Mouse (Mus musculus): ENCODE results near the gene Pnma5.
"Not testable (repeated sequence)": the region's sequence is repeated elsewhere in the genome, so short reads cannot be mapped to it uniquely, and the experiment has no call there.

Pnma5 gene

DNA sequence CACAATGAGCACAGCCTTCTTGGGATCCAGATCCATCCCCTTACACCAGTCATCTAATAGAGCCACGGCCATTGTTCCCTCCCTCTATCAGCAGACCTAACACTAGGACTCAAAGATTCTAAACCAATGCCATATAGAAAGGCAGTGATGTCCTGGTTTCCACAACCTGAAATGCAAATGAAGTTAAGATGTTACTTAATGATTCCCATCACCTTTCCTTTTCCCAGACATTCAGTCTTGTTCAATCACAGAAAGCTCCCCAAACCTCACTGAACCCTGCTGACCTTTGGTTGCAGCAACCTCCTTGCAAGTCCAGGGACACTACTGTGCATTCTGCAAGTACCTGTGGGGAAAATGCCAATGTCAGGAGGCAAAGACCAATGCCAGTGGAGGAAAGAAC is at the start of gene Pnma5:
Pnma5 (minus strand) TSS at position 101 of the 400 bp plus-strand sequence.
- DNase-seq, result no peak

DNA sequence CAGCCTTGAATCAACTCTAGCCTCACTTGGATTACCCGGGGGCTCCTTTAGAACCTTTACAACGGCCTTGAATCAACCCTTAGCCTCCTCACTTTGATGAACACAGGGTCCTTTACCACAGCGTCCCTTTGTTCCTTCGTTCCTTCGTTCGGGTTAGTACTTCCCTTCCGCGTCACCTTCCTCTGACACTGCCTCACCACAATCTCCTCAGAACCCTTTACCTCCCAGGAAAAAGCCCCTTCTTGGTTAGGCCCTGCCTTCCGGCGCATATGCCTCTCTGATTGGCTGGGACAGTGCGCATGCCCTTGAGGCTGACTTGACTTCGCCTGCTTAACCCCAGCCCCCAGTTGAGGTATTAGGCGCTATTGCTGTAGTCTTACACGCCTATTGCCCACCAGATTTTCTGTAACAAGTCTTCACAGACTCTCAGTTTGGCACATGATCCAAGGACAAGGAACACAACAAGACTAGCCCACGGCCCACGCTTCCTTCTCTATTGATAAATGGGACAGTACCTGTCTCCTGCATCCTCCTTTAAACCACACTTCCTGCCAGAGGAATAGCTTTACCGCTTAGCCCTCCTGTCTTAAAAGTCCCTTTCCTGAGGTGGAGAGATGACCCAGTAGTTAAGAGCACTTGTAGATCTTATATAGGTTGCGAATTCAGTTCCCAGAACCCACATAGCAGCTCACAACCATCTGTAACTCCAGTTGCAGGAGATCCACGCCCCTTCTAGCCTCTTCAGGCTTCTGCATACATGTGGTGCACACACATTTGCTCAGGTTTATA is 45.6 kb upstream of the Pnma5 start, which contains the start of gene Xlr4a:
Xlr4a (minus strand) TSS at position 212 of the 789 bp plus-strand sequence.
- not testable (repeated sequence) for DNase-seq

DNA sequence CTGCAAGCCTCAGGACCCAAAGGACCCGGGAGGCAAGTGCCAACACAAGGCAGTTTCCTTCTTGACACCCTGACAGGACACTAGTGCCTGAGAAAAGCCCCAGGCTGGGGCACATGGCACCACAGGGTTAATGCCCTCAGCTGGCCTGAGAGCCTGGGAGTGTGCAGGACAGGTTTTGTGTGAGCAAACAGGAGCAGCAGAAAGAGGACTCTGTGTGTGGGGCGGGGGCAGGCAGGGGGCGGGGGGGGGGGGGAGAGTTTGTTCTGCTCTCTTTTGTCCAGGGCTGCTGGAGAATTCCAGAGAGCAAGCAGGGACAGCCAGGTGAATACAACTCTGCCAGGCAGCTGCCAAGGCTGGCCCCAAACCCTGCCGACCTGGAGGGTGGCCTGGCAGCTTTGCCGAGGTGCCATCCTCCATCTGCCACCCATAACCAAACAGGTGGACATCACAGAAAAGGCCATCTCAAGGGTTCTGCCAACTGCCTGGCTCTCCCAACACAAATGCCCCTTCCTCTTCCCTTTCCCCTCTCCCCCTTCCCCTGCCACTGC is 29.9 kb upstream of the Pnma5 start:
- DNase-seq, result not testable (repeated sequence)

DNA sequence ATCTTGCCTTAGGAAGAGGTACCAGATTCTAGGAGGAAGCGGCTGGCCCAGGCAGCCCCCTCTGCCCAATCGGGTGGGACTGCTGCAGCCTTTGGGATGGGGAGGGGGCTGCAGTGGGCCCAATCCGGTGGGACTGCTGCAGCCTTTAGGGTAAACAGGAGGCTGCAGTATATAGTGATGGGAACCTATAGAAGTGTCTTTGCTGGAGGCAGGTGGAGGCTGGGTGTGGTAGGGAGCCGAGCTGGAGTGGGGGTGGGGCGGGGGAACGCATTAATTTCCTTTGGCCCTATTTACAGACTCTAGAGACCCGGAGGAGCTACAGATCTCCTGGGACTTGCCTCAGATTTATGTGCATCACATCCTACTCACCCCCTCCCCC is 27.5 kb upstream of the Pnma5 start, which contains the start of gene Pnma3:
Pnma3 (plus strand) TSS at position 373 of the 379 bp plus-strand sequence.
- DNase-seq, result no peak

DNA sequence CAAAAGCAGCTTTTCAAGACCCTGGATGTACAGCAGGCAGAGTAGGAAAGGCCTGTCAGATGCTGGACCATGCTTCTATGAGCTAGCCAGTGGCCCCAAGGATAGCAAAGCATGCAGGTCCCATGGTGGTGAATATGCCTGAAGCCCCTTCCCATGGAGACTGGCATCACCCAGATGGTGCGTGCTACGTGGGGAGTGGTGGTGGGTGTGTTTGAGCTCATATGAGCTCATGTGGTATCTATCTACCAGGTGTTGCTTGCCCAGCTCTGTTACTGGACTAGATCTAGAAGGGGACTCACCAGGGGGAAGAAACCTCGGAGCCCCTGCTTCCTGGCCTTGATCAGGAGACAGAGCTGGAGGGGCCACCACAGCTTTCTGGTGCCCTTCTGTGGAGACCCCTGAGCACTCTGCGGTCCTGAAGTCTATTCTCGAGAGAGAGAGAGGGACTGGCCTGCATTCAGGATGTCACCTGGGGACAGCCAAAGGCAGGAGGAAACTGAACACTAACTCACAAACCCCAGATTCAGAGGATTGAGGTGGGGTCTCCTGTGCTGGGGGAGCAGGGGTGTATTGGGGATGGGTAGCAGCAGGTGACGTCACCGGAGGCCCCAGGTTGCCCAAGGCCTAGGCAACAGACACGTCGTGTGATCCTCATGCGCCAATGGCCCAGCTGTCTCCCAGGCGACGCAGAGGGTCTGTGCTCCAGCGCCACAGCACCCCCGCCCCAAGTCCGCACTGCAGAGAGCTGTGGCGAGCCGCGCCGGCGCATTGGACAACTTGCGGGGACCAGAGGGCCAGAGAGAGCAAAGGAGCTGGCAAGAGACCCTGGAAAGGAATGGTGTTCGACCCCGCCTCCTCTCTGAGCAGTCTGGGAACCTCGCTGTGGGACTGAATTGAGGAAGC is 26.9 kb upstream of the Pnma5 start:
- no peak for DNase-seq

DNA sequence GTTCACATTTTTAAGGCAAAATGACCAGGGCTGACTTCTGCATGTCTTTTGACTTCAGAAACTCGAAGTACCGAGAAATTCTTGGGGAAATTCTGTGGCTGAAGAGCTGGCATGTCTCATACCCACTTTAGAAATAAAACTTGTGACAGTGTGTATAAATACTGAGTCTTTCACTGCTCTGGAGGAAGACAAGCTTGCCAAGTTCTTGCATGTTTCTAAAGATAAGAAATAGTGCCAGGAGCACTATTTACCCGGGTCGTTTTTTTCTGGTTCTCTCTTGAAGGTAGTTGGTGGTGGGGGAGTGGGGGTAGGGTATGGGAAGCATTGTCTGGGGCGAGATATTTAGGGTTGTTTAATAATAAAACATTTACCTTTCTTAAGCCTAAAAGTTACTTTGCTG is 25.4 kb upstream of the Pnma5 start:
- DNase-seq, result no peak

DNA sequence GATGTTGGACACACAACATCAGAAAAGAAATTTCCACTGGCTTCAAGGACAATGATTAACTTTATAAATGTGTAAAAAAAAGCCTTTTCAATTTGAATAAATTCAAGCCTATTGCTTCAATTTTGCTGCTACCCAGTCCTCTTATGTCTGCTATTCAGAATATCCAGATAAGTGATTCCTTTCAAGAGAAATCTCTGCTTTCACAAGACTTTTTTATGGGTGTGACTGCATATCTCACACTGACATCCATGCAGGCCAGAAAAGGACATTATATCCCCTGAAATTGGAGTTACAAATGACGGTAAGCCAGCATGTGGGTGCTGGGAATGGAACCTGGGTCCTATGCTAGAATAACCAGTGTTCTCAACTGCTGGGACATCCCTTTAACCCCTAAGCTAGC is 24.6 kb upstream of the Pnma5 start:
- DNase-seq, result no peak

DNA sequence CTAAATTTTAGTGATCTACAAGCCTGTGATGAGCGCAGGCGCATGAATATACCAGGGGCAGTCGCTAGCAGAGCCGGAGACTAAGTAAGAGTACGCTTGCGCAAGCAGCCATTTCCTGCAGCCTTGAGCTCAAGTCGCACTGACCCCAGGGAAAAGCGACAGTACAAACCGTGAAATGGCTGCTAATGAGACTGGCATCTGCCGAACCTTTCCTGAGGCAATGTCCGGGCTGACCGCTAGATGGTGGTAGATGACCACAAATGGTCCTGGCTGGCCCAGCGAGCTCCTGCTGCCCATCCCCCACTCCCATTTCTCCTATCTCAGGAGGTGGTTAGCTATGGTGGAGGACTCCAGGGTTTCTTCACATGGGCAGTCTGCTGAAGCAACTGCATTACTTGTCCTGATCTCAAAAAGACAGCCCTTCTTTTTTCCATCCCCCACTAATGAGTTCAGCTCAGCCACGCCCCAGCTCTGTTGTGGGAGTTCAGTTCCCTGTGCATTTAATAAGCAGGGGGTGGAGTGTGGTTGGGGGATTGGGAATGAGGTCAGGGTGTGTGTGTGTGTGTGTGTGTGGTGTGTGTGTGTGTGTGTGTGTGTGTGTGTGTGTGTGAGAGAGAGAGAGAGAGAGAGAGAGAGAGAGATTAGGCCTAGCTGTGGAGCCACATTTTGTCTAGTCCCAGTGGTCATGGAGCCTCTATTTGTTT is 17.1 kb upstream of the Pnma5 start:
- peak; percentile 94 for DNase-seq

DNA sequence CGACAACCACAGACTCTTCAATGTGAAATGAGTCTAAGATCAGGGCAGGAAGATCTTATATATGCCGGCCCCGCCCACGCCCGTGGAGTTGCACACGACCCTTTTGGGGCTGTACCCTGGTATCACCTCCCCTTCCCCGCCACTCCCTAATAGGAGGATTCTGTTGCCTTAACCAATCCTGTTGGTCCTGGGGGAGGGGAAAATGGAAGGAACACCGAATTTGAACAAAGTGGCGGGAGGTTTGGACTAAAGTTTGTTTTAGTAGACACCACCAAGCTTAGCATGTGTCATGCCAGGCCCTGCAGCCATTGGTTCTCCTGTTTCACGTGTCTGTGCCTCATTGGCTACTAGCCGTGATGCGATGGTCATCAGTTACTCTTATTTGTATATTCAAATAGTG is 2.8 kb upstream of the Pnma5 start:
- DNase-seq, result no peak

DNA sequence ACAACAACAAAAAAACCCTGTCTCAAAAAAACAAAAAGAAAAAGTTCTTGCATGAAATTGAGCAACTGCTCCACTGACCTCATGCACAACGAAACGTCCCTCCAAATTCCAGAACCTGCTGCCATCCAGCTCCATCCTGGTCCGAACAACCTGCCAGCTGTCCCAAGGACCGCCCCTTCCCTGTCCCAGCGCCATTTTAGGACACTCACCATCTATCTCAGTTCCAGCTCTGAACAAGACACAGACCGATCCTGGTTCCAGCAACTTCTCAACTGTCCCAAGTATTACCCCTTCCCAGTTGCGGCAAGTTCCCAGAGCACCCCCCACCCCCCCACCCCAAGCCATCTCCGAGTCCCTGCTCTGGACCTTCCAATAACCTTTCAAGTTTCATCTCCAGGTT is 1.9 kb upstream of the Pnma5 start:
- DNase-seq, result no peak

DNA sequence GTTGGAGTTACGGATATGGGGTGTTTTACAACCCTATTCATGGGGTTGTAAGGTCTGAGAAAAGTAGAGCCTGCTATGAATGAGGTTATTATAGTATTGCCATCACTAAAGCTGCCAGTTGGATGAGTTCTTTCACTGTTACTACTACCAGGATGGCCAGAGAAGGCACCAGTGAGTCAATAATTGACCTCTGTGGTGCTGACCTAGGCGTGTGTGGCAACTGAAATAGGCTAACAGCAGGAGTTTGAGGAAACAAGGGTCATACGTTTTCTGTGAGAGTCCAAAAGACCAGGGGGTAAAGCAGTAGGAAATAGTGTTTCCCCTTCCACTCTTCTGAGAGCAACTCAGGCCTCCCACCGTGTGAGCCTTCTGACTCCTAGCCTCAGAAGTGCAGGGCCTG is 24.1 kb downstream of the Pnma5 start:
- no peak for DNase-seq

DNA sequence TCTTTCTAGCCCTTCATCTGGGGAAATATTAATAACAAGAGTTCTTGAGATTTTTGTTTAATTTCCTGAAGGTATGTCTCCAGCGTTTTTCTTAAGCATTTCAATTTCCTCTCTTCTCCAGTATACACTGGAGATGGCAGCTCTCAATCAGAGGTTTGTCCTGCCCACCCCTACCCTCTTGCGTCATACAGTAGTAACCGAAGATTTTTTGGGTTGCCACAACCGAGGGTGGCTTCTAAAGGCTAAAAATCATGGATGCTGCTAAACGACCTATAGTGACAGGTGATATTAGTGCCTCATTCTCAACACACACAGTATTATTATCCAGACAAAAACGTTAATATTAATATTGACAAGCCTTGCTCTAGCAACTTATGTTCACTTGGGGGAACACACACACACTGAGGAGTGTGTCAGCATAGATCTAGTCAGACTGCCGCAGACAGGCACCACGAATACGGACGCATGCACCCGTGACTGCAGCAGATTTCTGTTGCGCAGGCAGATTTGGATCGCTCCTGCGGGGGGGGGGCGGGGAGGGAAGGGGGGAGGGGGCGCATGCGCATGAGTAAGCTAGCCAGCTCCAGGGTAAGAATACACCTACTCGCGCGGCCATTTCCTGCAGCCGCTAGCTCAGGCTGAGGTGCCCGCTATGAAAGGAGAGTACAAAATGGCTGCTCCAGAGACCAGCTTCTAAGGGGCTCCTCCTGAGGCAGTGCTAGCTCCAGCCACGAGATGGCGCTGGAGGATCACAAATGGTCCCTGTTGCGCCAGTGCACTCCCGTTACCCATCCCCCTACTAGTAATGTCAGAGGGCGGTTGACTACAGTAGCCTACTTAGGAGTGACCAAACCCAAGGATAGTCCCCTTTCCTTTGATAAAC is 29.1 kb downstream of the Pnma5 start:
- peak; percentile 91 for DNase-seq

DNA sequence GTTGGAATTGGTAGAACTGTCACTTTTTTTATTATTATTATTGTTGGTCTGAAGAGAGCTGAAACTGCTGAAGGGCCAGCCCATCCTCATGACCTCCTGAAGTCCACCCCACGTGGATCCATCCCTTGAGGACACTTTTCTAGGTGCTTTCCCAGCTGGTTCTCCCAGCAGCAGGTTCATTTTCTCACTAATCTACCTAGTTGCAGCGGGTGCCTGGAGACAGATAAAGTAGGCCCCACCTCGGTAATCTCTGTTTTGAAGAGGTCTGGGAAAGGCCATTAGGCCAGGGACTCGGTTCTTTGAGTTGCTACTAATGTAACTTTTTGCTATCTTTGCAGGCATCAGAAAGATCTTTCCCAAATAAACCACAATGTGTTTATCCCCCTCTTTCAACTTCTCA is 31.2 kb downstream of the Pnma5 start:
- no peak for DNase-seq

DNA sequence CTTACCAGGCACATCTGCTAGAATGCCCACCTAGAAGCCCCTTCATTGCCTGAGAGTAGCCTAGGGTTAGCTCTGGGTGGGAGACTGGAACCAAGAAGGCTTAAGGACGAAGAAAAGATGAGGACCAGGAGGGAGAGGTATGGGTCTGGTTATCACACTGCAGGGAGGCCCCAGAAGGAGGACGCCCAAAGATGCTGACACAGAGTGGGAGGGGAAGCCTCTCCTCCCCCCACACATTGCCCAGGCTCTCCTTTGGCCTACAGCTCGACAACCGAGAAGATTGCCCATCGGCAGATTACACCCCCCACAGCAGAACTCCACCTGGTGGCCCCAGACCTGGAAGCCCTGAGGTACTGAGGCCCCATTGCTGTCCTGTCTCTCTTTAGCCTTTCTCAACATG is 33.8 kb downstream of the Pnma5 start:
- DNase-seq, result no peak

DNA sequence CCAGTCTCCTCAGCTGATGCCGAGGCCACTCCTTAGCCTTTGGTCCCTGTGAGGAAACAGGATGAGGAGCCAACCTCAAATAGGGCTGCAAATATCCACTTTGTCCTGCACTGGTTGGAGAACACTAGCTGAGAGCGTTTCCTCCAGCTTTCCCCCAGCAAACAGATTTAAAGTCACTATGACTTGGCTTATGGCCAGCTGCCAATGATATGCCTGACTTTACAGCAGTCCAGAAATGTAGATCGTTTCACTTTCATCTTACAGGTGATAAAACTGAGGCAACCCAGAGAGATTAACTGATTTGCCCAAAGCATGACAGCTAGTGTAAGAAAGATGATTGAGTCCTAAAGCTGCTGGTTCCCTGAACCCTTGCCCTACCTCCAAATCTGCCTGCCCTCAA is 41.4 kb downstream of the Pnma5 start:
- DNase-seq, result no peak

DNA sequence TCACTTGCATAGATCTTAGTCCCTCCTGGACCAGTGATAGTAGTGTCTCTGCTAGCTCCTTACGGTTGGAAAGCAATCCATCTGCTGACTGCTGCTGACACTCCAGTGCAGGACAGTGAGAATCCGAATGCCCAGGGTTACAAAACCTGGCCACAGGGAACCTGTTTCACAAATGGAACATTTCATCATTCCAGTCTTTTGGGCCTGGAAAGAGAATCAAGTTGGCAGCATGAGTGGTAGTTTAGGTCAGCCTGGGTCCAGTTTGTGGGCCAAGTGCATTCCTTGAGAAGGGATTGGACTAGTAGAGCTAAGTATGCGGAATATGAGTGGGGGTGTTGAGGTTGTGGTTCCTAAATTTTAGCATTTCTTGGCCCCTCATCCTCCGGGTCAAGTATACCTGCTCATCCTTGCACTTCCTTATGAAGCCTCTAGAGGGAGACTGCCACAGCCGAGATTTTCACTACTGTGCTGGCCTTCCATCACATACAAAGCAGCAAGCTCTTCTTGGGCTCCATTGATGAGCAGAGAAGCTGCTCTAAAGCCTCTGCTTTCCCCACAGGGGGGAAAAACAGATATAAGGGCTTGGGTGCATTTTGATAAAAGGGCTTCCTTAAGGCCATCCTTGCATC is 44.5 kb downstream of the Pnma5 start:
- DNase-seq, result no peak

DNA sequence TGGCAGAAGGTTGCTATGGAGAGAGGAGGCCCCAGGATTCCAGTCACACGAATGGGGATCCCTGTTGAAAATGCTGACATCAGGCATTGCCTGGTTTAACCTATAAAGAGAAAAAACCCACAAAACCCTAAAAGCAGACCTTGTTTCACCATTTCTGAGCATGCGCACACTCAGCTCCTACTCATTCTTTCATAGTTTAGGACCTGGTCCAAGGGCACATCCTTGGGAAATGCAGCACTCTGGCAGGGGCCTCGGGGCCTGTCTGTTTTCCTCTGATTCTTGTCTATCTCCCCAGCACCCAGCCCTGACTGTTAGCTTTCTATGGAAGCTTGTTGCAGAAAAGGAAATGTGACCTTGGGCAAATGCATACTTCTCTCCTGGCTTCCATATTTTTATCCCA is 46.3 kb downstream of the Pnma5 start:
- DNase-seq, result no peak

DNA sequence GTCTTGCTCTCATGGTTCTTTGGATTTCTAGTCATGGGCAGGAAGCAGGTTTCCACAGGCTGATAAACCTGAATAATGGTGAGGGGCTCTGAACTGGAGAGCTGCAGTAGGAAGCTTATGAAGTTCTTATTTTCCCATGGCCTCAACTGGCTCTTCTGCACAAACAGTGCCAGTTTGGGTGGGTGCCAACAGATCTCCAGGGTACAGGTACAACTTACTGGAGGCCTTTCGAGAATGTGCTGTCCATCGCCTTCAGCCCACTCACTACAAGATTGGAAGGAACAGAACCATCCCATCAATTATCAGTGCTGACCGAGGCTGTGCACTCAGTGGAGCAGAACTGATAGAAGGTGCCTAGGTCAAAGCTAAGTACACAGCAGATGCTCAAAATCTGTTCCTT is 48.5 kb downstream of the Pnma5 start:
- peak; percentile 16 for DNase-seq

DNA sequence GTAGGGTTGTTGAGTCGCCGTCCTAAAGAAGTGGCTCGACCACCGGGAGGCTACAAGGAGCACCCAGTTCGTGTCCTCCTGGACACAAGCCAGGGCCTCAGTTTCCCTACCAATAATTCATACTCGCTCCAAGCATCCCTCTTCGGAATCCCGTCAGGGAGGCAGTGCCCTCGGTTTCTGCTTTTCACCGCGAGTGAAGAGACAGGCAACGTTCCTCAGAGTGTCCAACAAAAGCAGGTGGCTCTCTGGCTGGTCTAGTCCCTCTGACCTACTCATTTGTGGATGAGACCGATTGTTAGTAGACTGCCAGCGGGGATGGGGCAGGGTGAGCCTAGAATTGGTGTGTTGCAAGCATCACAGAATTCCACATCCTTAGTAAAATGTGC is 49.4 kb downstream of the Pnma5 start:
- DNase-seq, result no peak

DNA sequence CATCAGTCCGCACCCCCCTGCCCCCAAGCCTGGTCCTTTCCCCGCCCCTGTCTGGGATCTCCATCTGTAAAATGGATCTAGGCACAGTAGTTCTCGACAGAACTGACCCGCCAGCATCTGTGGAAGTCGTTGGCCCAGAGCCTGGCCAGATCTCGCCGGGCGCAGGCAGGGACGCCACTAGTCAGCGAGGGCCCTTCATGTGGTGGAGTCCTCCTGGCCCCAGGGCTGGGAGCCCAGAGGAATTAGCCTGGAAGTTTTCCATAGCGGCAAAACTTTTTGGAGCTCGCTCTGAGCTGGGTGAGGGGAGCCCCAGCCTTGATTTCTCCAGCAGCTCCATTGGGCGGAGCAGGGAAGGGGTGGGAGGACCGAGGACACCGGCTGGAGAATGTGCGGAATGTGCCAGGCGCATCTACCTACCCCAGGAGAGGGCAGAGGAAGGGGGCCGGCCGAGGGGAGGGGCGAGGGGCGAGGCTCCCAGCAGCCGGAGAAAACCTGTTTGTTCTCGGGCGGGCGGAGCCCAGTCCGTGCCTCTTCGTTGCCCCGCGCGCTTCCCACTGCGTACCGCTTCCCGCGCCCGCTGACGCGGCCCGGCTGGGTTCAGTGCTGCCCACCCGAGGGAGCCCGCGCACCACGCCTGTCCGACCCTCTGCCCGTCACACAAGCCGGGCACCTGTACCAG is 49.9 kb downstream of the Pnma5 start, which contains the start of gene Zfp185:
Zfp185 (plus strand) TSS at position 499 of the 679 bp plus-strand sequence.
- DNase-seq, result peak; percentile 72

DNA sequence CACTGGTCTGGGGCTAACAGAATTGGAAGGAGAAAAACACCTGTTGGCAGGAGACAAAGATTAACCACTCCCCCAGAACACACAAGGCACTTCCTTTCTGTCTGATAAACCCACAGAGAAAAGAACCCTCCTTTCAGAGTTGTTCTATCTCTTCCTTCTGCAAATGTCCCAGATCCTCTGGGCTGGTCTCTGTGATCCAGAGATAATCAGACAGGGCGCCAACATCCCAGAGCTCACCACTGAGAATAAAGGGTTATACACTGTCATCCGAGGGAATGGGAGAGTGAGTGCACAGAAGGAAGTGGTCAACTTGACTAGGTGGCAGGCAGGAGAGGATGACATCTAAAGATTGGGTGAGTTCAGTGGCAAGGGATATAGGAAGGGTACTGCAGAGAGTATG is 51.3 kb downstream of the Pnma5 start:
- DNase-seq, result no peak
